Mouse (Mus musculus): Measurements from ENCODE around the gene Gja5. TPM values are rescaled to one million over a fixed set of nuclear protein-coding genes. Genes with fewer than 3 reads are reported as not detected.

Gja5 gene
- total RNA-seq (2021) = 10 to 100 TPM; 14.2 to 16.3 TPM
- 24.0 and 30.7 TPM in 2 replicates for polyA plus RNA-seq (2012; rRNA removed)
- long read RNA-seq, transcript Gja5-201 (2 exons, 3,109 nt) = major isoform, 13 of 14 reads
- long read RNA-seq, partial matches to known transcripts = 0 of 14 reads
- long read RNA-seq, other reads (novel, unspliced or antisense) = 0 of 14 reads

DNA sequence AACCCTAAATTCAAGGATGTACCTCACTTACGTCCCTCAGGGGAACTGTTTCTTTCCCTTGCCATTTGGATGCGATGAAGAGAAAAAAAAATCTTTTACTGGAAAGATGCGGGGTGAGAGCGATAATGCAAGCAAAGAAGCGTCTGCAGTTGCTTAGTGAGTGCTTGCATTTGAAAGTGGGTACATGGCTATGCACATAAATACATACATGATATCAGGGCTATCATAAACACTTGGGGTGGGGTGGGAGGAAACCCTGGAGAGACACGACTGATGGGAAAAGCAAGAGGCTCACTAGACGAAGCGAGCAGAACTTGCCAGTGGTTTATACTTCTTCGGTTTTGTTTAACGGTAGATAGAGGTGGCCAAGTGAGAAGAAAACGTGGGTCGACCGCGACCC is at the start of gene Gja5:
Gene Gja5 (plus strand): TSS at position 301 of the 400 bp plus-strand sequence.
- H3K27me3 ChIP-seq (ENCODE audit: control insufficient read depth, insufficient read depth, low read length) = no peaks in the 10 kb centered on the region
- DNase-seq = no peak
- peak within 1 kb of the TSS; percentile 82 for H3K9ac ChIP-seq (ENCODE audit: low read depth, low read length)
- H3K79me2 ChIP-seq (replicated peaks; ENCODE audit: control insufficient read depth, insufficient read depth, low read length) = no peaks in the 10 kb centered on the region
- no peaks in the 10 kb centered on the region; the same call in 1 of the 2 replicates for H3K4me1 ChIP-seq (ENCODE audit: control insufficient read depth, insufficient read depth, low read length)
- H3K27ac ChIP-seq = peak within 1 kb of the TSS; percentile 51
- 15% methylated on average over 14 of the region's 14 CpGs for WGBS
- H3K4me3 ChIP-seq = peak within 1 kb of the TSS; percentile 94
- no peaks in the 10 kb centered on the region for H3K36me3 ChIP-seq (ENCODE audit: control insufficient read depth, insufficient read depth, low read length)
- intact Hi-C loops (cut with DNase I) = loop anchor here (5.0 kb wide), 2 partner anchors 92 to 858 kb away; no protein-coding TSS in a partner anchor
- TF ChIP-seq POLR2A (IDR thresholded peaks at IDR 0.05; ENCODE audit: insufficient read depth, low read depth, low read length) = no peak
- no peak for TF ChIP-seq CTCF (IDR thresholded peaks at IDR 0.05)
- TF ChIP-seq EP300 (IDR thresholded peaks at IDR 0.05; ENCODE audit: insufficient read depth, low read depth, low read length) = no peak

GRCm38 (mm10) chr3:96855833-96856232 is 48.7 kb upstream of the Gja5 start:
- H3K79me2 ChIP-seq (replicated peaks; ENCODE audit: control insufficient read depth, insufficient read depth, low read length) = no peaks in the 10 kb centered on the region
- TF ChIP-seq CTCF (IDR thresholded peaks at IDR 0.05) = no peak
- TF ChIP-seq POLR2A (IDR thresholded peaks at IDR 0.05; ENCODE audit: insufficient read depth, low read depth, low read length) = no peak
- TF ChIP-seq EP300 (IDR thresholded peaks at IDR 0.05; ENCODE audit: insufficient read depth, low read depth, low read length) = no peak
- H3K36me3 ChIP-seq (ENCODE audit: control insufficient read depth, insufficient read depth, low read length) = no peaks in the 10 kb centered on the region
- peak in 1 of 2 experiments; percentile 9 for DNase-seq
- H3K9ac ChIP-seq (ENCODE audit: low read depth, low read length) = no peak overlapping the region
- 75% methylated on average over 3 of the region's 3 CpGs for WGBS
- no peak overlapping the region for H3K27ac ChIP-seq
- no peak overlapping the region for H3K4me3 ChIP-seq
- H3K4me1 ChIP-seq (ENCODE audit: control insufficient read depth, insufficient read depth, low read length) = no peaks in the 10 kb centered on the region
- no peaks in the 10 kb centered on the region for H3K27me3 ChIP-seq (ENCODE audit: control insufficient read depth, insufficient read depth, low read length)
- intact Hi-C loops (cut with DNase I) = no loop called here

- 89% methylated on average over 5 of the region's 5 CpGs for WGBS
- peak in 1 of 2 experiments; percentile 10 for DNase-seq
- no peak overlapping the region for H3K4me3 ChIP-seq
Observed at GRCm38 (mm10) chr3:96860498-96860897, 44.0 kb upstream of the Gja5 start.

DNA sequence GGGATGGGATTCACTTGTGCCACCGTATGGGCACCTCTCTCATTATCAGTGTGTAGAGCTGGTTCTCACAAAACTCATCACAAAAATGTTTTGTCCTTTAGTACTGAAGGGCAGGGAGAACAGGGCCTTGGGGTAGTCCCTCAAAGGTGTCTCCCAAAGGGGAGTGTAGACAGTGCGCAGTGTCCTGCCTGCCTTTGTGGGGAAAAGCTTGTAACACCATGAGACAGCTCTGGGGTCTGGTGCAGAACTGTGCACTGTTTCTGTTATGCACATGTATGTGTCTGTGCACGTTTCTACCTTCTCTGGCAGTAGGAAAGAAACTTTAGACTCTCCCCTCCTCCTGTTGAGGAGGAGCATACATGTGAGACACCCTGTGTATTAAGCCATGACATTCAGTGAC is 36.6 kb upstream of the Gja5 start:
- intact Hi-C loops (cut with DNase I) = no loop called here
- 89% methylated on average over 3 of the region's 3 CpGs for WGBS
- Histone ChIP-seq H3K79me2 (replicated peaks; ENCODE audit: control insufficient read depth, insufficient read depth, low read length) (no peaks in the 10 kb centered on the region), H3K27ac (no peak overlapping the region), H3K27me3 (ENCODE audit: control insufficient read depth, insufficient read depth, low read length) (no peaks in the 10 kb centered on the region), H3K9ac (ENCODE audit: low read depth, low read length) (no peak overlapping the region), H3K4me3 (no peak overlapping the region), H3K36me3 (ENCODE audit: control insufficient read depth, insufficient read depth, low read length) (no peaks in the 10 kb centered on the region), H3K4me1 (ENCODE audit: control insufficient read depth, insufficient read depth, low read length) (no peaks in the 10 kb centered on the region)
- peak in 1 of 2 experiments; percentile 6 for DNase-seq
- no peak for TF ChIP-seq EP300 (IDR thresholded peaks at IDR 0.05; ENCODE audit: insufficient read depth, low read depth, low read length)
- no peak for TF ChIP-seq CTCF (IDR thresholded peaks at IDR 0.05)
- no peak for TF ChIP-seq POLR2A (IDR thresholded peaks at IDR 0.05; ENCODE audit: insufficient read depth, low read depth, low read length)

More at GRCm38 (mm10) chr3:96860498-96860897, 44.0 kb upstream of the Gja5 start:
- intact Hi-C loops (cut with DNase I) = no loop called here
- no peak for TF ChIP-seq POLR2A (IDR thresholded peaks at IDR 0.05; ENCODE audit: insufficient read depth, low read depth, low read length)
- no peak for TF ChIP-seq EP300 (IDR thresholded peaks at IDR 0.05; ENCODE audit: insufficient read depth, low read depth, low read length)
- TF ChIP-seq CTCF (IDR thresholded peaks at IDR 0.05) = no peak
- no peak overlapping the region for H3K9ac ChIP-seq (ENCODE audit: low read depth, low read length)
- H3K36me3 ChIP-seq (ENCODE audit: control insufficient read depth, insufficient read depth, low read length) = no peaks in the 10 kb centered on the region
- H3K27ac ChIP-seq = no peak overlapping the region
- no peaks in the 10 kb centered on the region for H3K4me1 ChIP-seq (ENCODE audit: control insufficient read depth, insufficient read depth, low read length)
- no peaks in the 10 kb centered on the region for H3K27me3 ChIP-seq (ENCODE audit: control insufficient read depth, insufficient read depth, low read length)
- no peaks in the 10 kb centered on the region for H3K79me2 ChIP-seq (replicated peaks; ENCODE audit: control insufficient read depth, insufficient read depth, low read length)

GRCm38 (mm10) chr3:96868566-96868965 is 35.9 kb upstream of the Gja5 start:
- TF ChIP-seq POLR2A (IDR thresholded peaks at IDR 0.05; ENCODE audit: insufficient read depth, low read depth, low read length) = no peak
- TF ChIP-seq CTCF (IDR thresholded peaks at IDR 0.05) = no peak
- no peak for TF ChIP-seq EP300 (IDR thresholded peaks at IDR 0.05; ENCODE audit: insufficient read depth, low read depth, low read length)
- Histone ChIP-seq H3K36me3 (ENCODE audit: control insufficient read depth, insufficient read depth, low read length) (no peaks in the 10 kb centered on the region), H3K4me3 (no peak overlapping the region), H3K79me2 (replicated peaks; ENCODE audit: control insufficient read depth, insufficient read depth, low read length) (no peaks in the 10 kb centered on the region), H3K4me1 (ENCODE audit: control insufficient read depth, insufficient read depth, low read length) (no peaks in the 10 kb centered on the region), H3K27ac (no peak overlapping the region), H3K9ac (ENCODE audit: low read depth, low read length) (no peak overlapping the region), H3K27me3 (ENCODE audit: control insufficient read depth, insufficient read depth, low read length) (no peaks in the 10 kb centered on the region)
- WGBS = 92% methylated on average over 8 of the region's 8 CpGs
- peak in 1 of 2 experiments; percentile 11 for DNase-seq
- intact Hi-C loops (cut with DNase I) = no loop called here

- H3K27me3 ChIP-seq (ENCODE audit: control insufficient read depth, insufficient read depth, low read length) = no peaks in the 10 kb centered on the region
- H3K9ac ChIP-seq (ENCODE audit: low read depth, low read length) = no peak overlapping the region
- DNase-seq = no peak
- H3K27ac ChIP-seq = no peak overlapping the region
- 92% methylated on average over 7 of the region's 7 CpGs for WGBS
- TF ChIP-seq POLR2A (IDR thresholded peaks at IDR 0.05; ENCODE audit: insufficient read depth, low read depth, low read length) (no peak), CTCF (IDR thresholded peaks at IDR 0.05) (no peak), EP300 (IDR thresholded peaks at IDR 0.05; ENCODE audit: insufficient read depth, low read depth, low read length) (no peak)
- H3K79me2 ChIP-seq (replicated peaks; ENCODE audit: control insufficient read depth, insufficient read depth, low read length) = no peaks in the 10 kb centered on the region
- H3K4me3 ChIP-seq = no peak overlapping the region
- no peaks in the 10 kb centered on the region for H3K36me3 ChIP-seq (ENCODE audit: control insufficient read depth, insufficient read depth, low read length)
- no peaks in the 10 kb centered on the region for H3K4me1 ChIP-seq (ENCODE audit: control insufficient read depth, insufficient read depth, low read length)
- intact Hi-C loops (cut with DNase I) = no loop called here
Observed at GRCm38 (mm10) chr3:96869091-96869490, 35.4 kb upstream of the Gja5 start.

Measured in heart, adult 2 months (tissue).